Mouse (Mus musculus): ENCODE results near the gene Helz. TPM values are rescaled to one million over a fixed set of nuclear protein-coding genes. Genes with fewer than 3 reads are reported as not detected.
"Not testable (repeated sequence)": the region's sequence is repeated elsewhere in the genome, so short reads cannot be mapped to it uniquely, and the experiment has no call there.

Gene Helz
- total RNA-seq, 4 experiments from 2014 or later: 37.2 to 47.1 (median 43.4) TPM

GRCm38 (mm10) chr11:107548204-107548975, 660 bp downstream of the Helz start:
- DNase-seq (ENCODE audit: low spot score in 2 of 2): no peak

GRCm38 (mm10) chr11:107559874-107560273, 12.1 kb downstream of the Helz start:
- DNase-seq (ENCODE audit: low spot score in 2 of 2): no peak

GRCm38 (mm10) chr11:107567431-107567830, 19.7 kb downstream of the Helz start:
- DNase-seq (ENCODE audit: low spot score in 2 of 2): no peak

DNA sequence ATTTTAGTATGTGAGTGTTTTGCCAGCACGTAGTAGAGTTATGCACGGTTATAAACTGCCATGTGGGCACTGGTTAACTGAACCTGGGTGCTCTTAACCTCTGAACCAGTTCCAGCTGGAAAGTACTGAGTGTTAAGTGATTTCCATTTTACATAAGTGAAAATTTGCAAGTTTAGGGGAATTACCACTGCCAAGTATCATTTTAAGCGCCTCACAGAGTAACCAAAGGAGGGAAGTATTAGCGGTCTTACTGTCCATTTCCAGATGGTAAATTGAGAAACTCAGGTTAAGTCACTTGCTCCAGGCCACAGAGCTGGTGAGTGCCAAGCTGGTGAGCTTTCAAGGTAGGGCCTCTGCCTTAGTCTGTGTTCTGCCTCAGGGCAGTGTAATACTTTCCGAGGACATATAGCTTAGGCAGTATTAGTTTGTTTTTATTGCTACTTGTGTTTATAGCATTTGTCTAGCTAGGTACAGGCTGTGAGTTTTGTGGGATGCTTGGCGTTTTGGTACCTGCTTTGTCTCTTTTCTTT, 20.8 kb downstream of the Helz start:
- DNase-seq (ENCODE audit: low spot score in 2 of 2): no peak

DNA sequence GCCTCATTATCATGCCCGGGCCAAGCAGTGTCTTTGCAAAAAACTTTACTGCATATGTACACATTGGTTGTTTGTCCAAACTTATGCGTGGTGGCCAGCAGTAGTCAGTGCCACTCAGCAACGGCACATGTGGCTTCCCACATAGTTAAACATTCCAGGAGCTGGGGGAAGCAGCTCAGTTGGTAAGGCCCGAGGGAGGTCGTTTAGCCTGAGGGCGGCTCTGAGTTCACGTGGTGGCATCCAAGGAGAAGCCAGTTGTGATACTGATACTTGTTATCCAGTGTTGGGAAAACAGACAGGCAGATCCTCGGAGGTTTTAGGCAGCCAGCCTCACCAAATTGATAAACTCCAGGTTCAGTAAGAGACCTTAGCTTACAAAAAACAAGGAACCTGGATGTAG, 23.2 kb downstream of the Helz start:
- not testable (repeated sequence) for DNase-seq (ENCODE audit: low spot score in 2 of 2)

DNA sequence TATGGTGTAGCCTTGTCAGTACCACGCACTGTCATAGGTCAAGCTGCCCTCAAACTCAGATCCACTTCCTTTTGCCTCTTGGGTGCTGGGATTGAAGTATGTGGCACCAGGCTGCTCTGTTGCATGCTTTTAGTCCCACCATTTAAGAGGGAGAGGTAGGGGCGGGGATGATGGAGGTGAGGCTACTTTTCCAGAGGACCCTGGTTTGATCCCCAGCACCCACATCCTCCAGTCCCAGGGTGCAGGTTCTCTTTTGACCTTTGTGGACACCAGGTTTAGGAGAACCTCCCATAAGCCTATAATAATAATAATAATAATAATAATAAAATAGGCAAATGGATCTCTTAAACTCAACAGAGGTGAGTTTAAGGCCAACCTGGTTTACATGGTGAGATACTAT, 23.6 kb downstream of the Helz start:
- DNase-seq (ENCODE audit: low spot score in 2 of 2): no peak

GRCm38 (mm10) chr11:107572551-107572950, 24.8 kb downstream of the Helz start:
- DNase-seq (ENCODE audit: low spot score in 2 of 2): no peak

DNA sequence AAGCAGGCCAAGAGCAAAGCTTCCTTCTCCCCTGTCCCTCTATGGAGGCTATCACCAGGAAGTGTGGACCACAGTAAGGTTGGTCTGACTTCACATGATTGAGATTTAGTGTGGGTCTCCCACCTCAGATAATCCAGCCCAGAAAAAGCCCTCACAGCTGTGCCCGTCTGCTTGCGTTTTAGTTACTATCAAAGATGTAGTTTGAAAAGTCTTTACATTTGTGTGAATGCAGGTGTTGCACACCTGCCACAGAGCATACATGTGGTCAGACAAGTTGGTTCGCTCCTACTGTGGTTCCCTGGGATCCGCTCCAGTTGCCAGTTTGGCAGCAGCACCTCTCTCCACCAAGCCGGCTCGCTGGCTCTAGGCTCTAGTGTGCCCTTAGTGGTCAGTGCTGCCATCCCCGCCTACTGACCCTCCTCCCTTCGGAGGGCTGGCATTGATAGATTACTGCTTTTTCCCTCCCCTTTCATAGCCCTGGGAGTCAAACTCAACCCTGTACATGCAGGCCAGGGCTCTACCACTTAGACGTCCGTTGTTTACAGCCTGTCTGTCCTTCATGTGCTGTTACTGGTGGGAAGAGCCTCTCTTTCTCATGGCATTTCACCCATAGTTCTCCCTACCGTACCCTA, 25.4 kb downstream of the Helz start:
- DNase-seq (ENCODE audit: low spot score in 2 of 2): no peak

GRCm38 (mm10) chr11:107573847-107574246, 26.1 kb downstream of the Helz start:
- DNase-seq (ENCODE audit: low spot score in 2 of 2): no peak

GRCm38 (mm10) chr11:107574811-107575705, 27.3 kb downstream of the Helz start:
- no peak for DNase-seq (ENCODE audit: low spot score in 2 of 2)

DNA sequence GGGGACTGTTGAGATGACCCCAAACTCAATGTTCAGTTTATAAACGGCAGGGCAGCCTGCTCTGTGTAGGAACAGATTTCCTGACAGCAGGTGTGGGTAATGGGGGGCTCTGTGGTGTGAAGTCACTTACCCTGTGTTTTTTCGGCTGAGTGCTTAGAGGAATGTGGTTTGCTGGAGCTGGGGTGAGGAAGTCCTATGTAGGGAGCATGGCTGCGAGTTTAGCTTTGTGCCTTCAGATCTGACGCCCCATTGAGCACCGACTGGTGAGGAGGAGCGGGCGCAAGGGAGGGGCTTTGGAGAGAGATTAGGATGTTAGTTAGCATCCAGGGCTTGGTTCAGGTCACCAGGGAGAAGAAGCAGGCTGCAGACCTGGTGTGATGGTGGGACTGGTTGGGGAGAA, 28.5 kb downstream of the Helz start:
- DNase-seq (ENCODE audit: low spot score in 2 of 2): no peak

DNA sequence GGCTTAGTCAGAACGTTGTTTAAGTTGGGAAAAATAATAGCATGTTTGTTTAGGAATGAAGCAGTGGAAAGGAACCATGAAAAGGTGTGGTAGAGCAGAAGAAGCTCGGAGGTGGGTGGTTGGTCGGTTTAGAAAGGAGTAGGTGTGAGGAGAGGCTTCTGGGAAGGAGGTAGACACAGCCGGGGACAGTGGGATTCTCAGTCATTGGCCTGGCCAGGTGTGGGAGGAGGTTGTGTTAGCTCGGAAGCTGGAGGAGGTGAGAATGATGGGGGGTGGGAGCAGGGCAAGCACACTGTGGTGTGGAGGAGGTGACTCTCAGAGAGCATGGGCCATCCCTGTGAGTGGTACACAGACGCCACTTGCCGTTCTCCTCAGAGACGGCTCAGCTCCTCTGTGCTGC, 29.7 kb downstream of the Helz start:
- no peak for DNase-seq (ENCODE audit: low spot score in 2 of 2)

- DNase-seq (ENCODE audit: low spot score in 2 of 2): no peak
These were observed 30.5 kb downstream of the Helz start for GRCm38 (mm10) chr11:107578226-107578625.

- no peak for DNase-seq (ENCODE audit: low spot score in 2 of 2)
These were observed 33.1 kb downstream of the Helz start for GRCm38 (mm10) chr11:107580786-107581185.

DNA sequence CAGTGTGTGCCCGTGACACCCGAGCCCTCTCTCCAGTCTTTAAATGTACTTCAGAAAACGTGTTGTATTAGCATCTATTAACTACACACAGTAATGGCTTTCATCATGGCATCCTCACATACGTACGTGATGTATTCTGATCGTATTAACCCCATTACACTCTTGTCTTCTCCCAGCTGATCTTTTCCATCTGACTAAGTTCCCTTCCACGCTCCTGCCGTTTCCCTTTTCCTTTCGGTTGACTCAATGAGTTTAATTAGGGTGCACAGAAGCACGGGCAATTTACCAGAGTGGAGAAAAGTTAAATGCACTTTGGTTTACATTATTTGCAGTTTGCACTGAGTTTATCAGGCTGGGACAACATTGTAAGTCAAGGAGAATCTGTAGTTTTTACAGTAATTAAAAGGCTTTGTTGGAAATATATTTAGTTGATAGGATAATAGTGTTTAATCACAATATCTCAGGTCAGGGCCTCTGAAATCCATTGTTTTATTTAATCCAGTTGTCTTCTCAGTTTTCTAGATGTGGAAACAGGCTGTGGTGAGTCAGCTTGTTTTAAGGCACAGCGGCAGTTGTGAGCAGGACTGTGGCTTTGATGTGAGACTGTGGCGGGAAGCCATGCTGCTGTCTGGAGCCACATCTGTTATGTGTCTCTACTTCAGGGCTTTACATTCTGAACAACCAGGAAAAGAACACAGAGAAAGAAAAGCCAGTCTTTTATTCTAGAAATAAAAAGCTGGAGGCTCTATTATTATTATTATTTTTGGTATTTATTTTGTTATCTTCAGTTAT, 37.1 kb downstream of the Helz start:
- DNase-seq (ENCODE audit: low spot score in 2 of 2): no peak

- DNase-seq (ENCODE audit: low spot score in 2 of 2): not testable (repeated sequence)
These were observed 38.4 kb downstream of the Helz start for GRCm38 (mm10) chr11:107586129-107586528.

GRCm38 (mm10) chr11:107587141-107587540, 39.4 kb downstream of the Helz start:
- no peak for DNase-seq (ENCODE audit: low spot score in 2 of 2)

DNA sequence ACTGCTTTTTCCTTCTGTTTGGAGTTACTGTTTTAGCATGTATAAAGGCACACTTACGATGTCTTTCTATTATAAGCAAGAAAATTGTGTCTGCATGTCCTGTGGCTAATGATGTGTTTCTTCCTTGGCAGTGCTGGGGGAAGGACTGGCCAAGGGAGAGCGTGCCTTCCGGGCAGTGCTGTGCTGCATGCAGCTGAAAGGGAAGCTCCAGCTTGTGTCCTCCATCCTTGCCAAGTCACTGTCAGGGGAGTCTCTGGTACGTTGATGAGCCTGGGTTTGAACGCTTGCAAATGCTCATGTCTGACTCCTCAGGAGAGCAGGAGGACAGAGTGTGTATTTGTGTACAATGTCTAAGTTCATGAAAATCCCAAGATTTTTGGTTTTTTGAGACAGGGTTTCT, 44.8 kb downstream of the Helz start:
- DNase-seq (ENCODE audit: low spot score in 2 of 2): no peak

- DNase-seq (ENCODE audit: low spot score in 2 of 2): no peak
These were observed 49.7 kb downstream of the Helz start for GRCm38 (mm10) chr11:107597381-107597780.

DNA sequence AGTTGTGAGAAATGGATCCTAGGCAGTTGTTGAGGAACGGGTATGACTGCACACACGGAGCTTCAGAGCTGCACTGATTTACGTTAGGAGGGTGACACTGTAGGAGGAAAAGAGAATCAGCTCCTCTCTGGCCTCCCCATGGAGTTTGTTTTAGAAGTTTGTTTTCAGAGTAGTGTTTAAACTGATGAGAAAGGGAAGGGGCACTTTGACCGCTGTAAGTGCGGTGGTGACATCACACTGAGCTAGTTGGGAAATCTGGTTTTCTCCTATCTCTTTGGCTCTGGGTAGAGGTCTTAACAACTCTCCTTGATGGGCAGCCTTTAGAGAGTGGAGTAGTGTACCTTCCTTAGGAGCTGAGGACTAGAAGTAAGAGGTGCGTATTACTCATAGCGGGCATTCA, 58.0 kb downstream of the Helz start:
- DNase-seq (ENCODE audit: low spot score in 2 of 2): no peak

GRCm38 (mm10) chr11:107613906-107614305, 66.2 kb downstream of the Helz start:
- DNase-seq (ENCODE audit: low spot score in 2 of 2): no peak
